Mouse (Mus musculus) cerebellum, postnatal 10 days (tissue): ENCODE measurements around the gene Higd1a.

ENCODE experiments used
- DNase-seq, 2 experiments: peaks; one replicate each; pipeline ENCODE4 v3.0.0; 2021; ENCODE audit warnings: mixed read lengths in 2 of 2

Higd1a gene

DNA sequence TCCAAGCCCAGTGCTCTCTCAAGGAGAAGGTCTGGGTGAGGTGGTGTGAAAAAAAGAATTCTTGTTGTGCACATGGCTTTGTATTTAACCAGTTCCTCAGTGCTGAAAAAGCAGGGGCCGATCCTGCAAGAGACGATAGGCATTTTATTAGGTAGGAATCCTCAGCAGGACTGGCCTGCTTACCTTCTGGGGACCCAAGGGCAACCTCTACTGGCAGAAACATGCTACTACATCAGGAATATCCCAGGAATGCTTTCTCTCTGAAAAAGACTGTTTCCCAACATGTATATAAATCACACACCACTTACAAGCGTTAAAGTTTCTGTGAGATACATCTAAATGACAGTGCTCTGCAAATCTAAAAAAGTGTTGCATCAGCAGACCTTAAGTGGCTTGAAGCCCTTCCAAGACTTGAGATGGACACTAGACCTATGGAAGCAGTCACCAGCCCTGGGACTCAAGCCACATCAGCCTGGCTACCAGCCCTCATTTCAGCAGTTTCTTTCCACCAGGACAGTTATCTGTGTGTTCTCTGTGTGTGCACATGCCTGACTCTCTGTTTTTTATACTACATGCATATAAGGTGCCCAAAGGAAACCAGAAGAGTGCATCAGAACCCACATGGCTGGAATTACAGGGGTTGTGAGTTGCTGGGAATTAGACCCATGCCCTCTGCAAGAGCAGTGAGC is 19.0 kb upstream of the Higd1a start:
- peak; percentile 81 to 86 for DNase-seq

DNA sequence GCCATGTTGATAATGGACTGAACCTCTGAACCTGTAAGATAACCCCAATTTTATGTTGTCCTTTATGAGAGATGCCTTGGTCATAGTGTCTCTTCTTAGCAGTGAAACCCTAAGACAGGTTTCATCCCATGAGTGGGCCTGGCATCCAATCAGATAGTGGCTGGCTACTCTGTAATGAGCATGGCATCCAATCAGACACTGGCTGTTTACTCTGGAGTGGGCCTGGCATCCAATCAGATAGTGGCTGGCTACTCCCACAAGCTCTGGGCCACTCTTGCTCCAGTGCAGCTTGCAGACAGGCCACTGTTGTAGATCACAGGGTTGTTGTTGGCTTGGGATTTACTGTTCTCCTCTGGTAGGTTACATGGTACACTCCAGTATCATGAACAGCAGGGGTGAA is 15.4 kb upstream of the Higd1a start:
- no peak for DNase-seq

DNA sequence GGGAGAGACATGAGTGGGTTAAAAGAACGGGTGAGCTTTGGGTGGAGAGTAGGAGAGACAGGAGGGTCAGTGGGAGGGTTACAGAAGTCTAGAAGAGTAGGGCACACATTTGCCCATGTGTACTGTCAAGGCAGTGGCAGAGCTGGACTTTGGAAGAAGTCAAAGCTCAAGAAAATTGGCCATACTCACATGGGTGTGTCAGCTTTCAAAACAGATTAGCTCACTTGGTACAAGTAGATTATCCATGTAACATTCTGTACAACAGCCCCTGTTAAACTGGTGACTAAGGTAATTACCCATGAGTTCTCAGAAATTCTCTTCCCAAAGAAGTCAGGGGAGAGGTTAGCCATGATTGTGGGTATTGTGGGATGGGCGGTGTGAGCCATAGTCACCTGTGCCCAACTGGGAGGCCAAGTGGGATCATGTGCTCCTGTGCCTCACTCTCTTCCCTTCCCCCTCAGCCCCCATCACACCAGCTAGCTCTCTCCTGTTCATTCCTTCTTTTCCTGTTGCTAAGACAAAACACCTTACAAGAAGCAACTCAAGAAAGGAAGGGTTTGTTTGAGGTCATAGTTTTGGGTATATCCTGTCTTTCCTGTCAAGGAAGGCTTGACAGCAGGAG is 14.0 kb upstream of the Higd1a start:
- DNase-seq = no peak

DNA sequence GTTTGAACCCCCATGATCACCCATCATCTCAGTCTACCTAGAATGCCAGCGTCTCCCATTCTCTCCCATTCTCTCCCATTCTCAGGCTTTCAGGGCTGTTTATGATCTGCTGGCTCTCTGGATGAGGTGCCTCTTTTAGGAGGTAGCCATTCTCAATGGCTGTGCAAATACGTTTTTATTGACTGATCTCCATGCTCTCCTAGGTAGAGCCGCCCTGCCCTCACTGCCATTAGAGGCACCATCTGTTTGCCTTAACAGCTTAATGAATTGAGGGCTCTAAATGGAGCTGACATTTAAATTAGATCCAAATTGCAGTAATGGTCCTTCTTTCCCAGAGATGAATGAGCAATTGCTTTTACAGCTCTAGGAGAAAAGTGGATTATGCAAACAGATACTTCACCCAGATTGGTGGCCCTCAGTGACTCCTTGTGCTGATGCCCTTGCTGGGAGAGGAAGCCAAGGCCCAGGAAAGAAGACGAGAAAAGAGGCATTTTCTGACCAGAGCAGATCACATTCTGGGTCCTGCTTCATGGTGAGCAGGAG is 11.9 kb upstream of the Higd1a start:
- DNase-seq = no peak

DNA sequence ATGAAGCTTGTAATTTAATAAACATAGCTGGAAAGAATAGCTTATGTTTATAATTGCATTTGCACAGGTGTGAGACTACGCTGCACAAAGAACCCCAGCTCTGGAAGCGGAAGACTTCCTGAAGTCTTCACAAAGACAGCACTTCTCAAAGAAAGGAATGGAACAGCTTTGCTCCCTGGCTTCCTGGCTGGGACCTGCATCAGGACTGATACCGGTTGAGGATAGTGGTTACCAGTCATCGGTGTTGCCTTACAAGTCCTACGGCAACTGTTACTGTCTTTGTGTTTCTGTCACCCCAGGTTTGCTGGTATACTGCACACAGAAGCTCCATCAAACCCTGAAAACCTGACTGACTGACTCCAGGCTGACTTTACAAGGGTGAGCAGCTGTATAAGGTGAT is 11.3 kb upstream of the Higd1a start:
- no peak for DNase-seq

DNA sequence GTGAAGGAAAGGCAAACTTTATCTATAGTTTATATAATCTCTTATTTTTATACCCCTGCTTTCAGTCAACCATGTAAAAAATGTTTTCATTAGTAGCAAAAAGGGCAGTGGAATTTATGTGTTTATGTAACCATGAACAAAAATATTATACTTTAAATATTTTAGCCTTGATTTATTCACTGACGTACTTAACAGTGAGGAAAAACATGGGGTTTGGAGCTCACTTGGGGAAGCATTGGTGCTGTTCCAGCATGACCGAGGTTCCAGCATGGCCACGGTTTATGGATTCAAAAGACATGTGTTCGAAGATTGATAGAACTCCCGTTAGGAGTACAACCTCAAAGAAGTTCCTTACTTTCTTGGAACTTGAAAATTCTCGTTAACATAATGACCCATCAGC is 10.1 kb upstream of the Higd1a start:
- no peak for DNase-seq

DNA sequence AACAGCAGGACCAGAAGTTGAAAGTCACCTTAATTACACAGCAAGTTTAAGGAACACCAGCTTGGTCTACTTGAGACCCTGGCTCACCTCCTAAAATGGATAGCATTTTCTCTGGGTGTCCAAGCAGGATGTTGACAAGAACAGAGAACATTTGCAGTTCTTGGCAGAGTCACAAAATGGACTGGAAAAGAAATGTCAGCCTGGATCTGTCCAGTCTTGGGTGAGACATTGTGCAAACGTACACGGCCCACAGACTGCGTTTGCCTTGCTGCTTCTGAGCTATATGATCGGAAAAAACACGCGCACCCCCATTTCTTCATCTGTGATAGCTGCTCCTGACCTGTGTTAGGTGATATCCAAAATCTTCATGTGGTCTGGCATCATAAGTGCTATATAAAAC is 9.5 kb upstream of the Higd1a start:
- no peak for DNase-seq

DNA sequence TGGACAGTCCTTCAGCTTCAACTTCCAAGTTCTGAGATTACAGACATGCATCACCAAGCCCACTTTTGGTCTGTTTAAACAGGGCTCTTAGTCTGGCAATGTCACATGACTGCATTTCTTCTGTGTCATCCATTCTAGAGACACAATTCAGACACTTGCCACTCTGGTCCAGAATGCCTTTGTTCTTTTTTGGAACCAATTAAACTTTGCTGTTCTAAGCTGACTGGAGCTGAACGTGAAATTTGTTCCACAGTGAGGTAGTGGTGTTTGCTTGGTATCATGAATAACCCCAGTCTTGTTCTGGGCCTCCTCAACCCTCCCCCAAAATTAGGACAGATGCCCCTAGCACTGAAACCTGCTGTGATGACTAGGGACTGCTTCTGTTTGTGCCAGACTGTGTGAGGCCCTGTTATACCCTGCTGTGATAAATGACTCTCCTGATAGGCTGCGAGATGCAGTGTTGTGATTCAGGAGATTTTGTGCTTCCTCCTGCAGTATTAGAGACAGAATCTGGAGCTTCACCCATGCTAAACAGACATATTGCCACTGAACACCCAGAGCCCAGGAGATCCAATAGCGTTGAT is 7.4 kb upstream of the Higd1a start:
- DNase-seq = peak in 1 of 2 experiments; percentile 27

DNA sequence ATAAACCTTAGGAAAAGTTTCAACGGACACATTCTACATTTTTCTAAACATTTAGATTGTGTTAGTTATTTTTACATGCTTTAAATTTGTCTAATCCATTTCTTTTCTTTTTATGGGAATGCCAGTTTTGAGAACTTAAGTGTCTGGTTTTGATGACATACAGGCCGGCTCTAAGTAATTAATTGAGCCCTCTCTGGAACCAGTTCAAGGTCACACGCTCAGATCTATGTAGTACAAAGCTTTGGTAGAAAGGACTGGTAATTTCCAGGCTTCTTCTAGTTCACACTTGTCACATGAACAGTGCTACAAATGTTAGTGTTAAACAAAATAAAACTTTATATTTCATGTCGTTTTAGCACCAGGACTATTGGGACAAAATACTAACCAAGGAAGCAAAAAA is 6.7 kb upstream of the Higd1a start:
- no peak for DNase-seq

DNA sequence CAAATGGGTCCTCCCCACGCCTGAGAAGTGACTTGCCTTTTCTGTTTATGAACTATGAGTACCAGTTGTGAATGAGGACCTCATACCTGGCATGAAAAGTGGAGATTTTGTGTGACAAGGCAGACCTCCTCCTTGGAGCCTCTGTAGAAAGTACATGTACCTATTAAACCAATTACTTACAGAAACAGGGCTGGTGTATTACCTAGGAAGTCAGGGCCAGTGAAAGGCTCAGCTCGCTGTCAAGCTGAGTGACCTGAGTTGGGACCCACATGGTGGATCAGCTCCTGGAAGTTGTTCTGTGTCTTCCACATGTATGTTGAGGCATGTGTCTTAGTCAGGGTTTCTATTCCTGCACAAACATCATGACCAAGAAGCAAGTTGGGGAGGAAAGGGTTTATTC is 2.8 kb upstream of the Higd1a start:
- DNase-seq = no peak

DNA sequence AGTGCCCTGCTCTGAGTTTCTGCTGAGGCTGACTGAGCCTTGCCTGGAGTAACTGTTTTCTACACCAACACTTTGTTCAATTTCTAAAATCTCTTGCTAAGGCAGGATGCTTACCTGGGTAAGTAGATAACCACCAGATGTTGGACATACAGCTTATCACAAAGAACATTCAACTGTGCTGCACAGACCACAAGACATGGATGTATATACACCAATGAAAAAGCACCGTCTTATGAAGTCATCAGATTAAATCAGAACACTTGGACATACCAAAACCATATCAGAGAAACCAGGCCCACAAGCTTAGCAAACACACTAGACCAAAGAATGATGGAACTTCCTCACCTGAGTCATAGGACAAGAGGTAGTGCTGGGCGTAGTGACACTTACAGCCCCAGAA is 1.2 kb upstream of the Higd1a start:
- no peak for DNase-seq

DNA sequence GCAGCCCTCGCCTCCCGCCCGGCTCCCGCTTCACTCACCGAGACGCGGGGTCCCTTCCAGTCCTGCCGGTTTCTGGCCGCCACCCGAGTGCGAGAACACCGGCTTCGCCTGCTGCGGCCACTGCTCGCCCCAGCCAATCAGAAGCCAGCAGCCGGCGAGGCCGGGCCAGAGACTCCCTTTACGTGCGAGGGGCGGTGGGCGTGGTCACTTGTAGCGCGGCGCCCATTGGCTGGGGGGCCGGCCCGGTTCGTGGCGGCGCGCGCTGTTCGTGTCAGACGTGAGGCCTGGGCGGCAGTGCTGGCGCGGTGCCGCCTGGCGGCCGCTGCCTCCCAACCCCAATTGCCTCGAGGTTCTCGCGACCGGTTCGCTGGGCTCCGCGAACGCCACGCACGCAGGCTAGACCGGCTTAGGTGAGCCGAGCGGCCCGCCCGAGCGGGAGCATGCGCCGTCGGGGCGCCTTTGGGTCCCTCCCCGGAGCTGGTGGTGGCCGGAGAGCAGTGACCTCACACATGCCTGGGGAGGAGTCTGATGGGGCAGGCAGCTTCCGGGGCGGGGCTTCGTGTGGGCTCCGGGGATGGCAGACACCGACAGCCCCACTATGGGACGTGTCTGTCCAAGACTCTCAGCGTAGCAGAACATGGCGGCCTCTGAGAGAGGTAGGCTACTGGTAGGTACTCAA is 549 bp downstream of the Higd1a start:
- DNase-seq = peak; percentile 99

DNA sequence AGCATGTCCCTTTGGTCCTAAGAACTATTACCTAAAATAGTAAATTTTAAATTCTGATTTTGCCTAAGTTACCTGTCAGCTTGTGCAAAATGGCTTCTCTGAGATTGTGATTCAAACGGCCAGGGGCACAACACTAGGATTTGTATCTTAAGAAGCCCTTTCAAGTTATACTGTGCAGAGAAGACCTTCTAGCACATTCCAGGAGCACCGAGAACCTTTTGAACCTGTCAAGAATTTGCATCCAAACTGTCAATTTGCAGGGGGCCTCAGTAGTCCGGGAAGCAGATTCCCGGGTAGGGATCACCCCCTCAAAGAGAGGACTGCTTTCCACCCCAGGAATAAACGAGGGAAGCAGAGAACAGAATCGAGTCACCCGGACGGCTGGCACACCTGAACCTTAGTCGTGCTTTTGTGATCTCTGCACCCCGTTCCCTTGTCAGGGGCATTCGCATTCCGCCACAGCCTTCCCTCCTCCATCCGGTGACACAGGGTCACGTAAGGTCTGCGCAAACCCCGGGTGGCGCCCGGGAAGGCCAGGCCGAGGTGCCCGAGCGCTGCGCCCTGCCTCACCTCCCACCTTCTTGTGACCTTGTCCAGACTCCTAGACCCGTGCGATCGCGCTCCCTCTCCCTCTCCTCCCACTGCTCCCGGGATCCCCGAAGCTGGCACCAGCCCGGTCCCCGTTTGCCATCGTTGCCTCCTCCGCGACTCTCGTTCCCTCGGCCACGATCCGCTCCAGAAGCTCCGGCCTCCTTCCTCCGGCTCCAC is 1.3 kb downstream of the Higd1a start:
- DNase-seq = no peak

DNA sequence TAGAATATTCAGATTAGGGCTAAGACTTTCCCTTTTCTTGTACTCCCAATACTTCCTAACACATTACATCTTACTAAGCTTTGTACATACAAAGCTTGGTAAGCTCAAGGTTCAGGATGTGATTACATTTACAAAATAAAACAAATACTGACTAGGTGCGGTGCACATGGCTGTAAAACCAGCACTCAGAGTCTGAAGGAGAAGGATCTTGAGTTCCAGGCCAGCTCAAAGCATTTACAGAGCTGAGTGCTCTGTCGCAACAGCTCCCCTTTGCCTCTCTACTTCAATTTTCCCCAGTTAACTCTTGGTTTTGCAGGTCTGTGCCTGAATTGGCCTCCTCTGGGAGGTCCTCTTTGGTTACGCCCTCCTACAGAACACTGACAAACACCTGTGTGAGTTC is 3.9 kb downstream of the Higd1a start:
- DNase-seq = no peak

DNA sequence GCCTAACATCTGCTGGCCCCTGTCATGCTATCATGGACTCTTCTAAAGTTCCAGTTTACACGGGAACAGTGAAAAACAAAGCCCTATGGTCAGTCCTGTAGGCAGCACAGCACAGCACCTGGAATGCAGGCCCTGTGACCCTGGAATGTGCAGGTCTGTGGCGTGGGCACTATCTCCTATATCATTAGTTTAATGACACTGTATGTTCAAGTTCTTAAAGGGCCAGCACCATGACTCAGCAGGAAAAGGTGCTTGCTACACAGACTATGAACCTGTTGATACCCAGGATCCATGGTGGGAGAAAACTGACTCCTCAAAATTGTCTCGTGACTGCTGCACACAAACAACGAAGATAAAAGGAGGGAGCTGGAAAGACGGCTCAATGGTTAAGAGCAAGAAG is 10.3 kb downstream of the Higd1a start:
- no peak for DNase-seq

DNA sequence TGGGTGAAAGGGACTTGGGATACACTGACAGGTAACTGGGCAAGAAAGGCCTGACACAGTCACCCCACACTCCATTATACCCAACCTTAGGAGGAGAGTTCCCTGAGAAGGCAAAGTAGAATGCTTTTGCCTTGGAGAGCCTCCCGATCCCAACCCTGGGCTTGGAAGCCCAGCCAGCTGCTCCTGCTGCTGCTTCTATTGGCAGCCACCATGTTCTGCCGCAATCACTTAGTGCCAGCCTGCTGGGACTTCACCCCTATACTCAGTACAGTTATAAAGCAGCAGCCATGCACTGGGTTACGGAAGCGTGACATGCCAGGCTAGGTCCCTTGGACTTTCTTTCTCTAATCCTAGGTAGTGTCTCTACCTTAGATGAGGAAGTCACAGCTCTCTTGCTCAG is 11.0 kb downstream of the Higd1a start:
- DNase-seq = no peak

DNA sequence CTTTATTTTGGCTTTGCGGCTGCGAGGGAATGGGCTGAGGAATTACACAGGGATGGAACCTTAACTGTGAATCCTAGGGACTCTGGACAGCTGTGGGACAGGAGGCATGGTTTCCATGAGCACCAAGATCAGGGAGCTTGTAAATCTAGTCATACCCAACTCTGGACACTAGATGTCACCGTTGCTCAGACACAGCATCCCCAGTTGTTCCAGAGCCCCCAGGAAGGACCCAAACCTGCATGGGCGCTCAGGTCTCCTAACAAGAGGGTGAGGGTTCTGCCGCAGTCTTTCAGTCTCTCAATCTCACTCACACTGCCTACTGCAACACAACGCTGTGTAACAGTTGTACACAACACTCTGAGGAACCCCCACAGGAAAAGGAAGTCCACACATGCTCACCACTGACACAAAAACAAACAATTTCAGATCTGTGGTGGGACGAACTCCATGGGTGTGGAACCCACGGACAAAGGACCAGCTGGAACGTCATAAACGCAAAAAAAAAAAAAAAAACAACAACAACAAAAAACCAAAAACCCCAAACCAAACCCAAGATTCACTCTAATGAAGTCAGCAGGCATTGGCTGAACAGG is 11.5 kb downstream of the Higd1a start:
- peak; percentile 57 to 65 for DNase-seq

DNA sequence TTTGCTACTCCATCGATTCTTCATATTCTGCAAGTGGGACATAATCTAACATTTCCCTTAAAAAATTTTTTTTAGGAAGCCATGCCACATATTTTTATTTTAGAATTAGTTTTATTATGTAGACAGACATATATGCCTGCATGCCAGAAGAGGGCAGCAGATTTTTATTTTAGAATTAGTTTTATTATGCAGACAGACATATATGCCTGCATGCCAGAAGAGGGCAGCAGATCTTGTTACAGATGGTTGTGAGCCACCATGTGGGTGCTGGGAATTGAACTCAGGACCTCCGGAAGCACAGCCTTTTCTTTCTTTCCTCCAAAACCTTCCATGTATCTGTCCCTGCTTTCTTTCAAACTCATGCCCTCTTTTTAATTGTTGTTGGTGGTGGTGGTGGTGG is 15.2 kb downstream of the Higd1a start:
- no peak for DNase-seq

DNA sequence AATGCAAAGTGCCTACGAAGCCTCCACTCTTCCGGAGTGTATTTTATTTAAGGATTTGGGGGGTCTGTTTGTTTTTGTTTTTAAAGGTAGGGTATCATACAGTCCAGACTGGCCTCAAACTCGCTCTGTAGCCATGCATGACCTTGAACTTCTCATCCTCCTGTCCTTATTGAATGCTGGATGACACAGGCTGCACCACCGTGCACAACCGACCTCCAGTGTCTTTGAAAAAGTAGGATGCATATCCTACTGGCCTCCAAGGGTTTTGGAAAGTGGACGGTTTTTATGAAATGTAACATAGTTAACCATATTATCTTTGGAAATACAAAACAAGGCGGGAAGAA is 18.6 kb downstream of the Higd1a start:
- DNase-seq = no peak

DNA sequence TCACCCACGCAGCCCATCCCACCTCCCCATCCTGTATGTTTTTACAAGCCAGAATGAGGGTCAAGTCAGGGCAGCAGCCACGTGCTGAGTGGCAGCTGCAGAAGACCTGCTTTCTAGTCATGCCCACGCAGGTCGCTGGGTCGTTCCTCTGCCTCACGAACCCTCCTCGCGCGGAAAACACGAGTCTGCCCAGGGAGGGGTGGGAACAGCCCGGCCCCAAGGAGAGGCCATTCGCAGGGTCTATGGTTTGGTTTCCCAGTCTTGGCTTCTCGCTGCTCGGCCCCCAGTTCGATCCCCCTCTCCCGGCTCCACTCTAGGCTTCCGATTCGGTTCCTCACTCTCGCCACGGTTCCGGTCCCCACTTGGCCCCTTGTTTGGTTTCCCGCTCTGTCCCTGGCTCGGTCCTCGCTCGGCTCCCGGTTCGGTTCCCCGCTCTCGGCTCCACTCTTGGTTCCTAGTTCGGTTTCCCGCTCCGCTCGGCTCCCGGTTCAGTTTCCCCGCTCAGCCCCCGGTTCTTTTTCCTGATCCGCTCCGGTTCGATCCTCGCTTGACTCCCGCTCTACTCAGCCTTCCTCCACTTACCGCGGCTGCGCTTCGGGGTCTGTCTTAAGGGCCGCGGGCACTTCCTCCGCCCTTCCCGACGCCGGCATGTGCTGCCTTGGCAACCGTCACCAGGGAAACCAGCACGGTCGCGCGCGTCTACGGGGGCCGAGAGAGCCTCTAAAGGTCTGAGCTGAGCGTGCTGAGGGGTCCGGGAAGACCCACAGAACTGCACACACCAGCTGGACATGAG is 19.1 kb downstream of the Higd1a start, which contains the start of gene Ccdc13:
TSS of gene Ccdc13 (minus strand) at position 633 of the 793 bp plus-strand sequence.
- peak; percentile 92 to 94 for DNase-seq

DNA sequence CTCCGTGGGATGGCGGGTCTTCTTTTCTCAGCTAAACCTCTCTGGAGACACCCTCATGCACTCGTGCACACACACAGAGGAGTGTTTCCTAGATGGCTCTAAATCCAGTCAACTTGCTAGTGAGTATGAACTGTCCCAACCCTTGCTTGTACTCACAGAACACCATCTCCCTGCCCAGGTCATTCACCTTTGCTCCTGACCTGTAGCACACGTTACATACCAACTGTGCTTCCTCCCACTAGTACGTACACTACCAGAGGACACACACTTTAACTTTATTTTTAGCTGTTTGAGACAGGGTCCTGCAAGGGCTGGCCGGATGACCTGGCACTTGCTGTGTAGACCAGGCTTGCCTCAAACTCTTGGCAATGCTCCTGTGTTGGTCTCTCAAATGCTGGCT is 20.2 kb downstream of the Higd1a start:
- DNase-seq = no peak

DNA sequence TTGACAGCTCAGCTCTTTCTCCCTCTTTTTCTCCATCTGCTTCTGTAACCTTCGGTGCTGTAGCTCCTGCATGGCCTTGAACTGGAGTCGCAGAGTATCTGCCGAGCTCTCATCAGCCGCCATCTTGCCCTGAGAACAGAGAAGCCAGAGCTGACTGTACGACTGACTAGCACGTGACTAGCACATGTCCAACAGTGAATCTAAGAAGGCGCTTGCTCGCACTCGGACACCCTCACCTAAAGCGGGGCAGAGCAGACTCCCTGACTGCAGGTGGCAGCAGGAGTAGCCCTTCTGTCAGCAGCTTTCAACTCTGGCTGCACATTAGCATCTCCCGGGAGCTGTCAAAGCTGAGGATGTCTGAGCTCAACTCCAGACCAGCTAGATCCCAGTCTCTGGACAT is 24.3 kb downstream of the Higd1a start:
- DNase-seq = no peak
